Mouse (Mus musculus): ENCODE measurements around the gene Slc16a13.

- TF ChIP-seq POLR2A (IDR thresholded peaks at IDR 0.05; ENCODE audit: insufficient read depth, low read depth, low read length): no peak
- TF ChIP-seq CTCF (IDR thresholded peaks at IDR 0.05; ENCODE audit: insufficient read depth, low read depth, low read length): no peak
These were observed 541 bp downstream of the Slc16a13 start for GRCm38 (mm10) chr11:70220323-70220722.
